Mouse (Mus musculus) ES-E14 (cell line): Measurements from ENCODE around the gene Syt2. TPM values are rescaled to one million over a fixed set of nuclear protein-coding genes. Genes with fewer than 3 reads are reported as not detected.
A peak's percentile ranks its signal among the peaks of the same experiment; 100 is the strongest.

ENCODE experiments used
- DNase-seq: peaks from one replicate; pipeline ENCODE4 v3.0.0-alpha.2; 2013; ENCODE audit warnings: low read depth, low spot score
- H3K27ac ChIP-seq: 2 replicates; pipeline ENCODE4 v1.5.1; 2012; ENCODE audit warnings: low read depth, mild to moderate bottlenecking, low read length, moderate library complexity, mixed read lengths; ENCODE audit not compliant: poor library complexity, insufficient read depth, severe bottlenecking
- H3K36me3 ChIP-seq: 2 replicates; pipeline ENCODE4 v1.6.1; 2012; ENCODE audit warnings: mild to moderate bottlenecking, low read length, moderate library complexity, mixed read lengths; ENCODE audit not compliant: control insufficient read depth, poor library complexity, insufficient read depth, severe bottlenecking
- H3K4me1 ChIP-seq, 2 experiments: fragments of 150-350 bp in 1 of 2; sonication (generic) in 1 of 2; 2 replicates each; pipeline ENCODE4 v1.6.1; 2012; ENCODE audit warnings: low read length in 2 of 2, mild to moderate bottlenecking in 1 of 2, mixed read lengths in 1 of 2; ENCODE audit not compliant: control insufficient read depth in 2 of 2, insufficient read depth in 2 of 2, poor library complexity in 1 of 2
- H3K4me3 ChIP-seq, 2 experiments: fragments of 150-350 bp in 1 of 2; sonication (generic) in 1 of 2; 2 replicates each; pipeline ENCODE4 v1.5.1; 2012; ENCODE audit warnings: low read length in 2 of 2, low read depth in 1 of 2, mild to moderate bottlenecking in 1 of 2, mixed read lengths in 1 of 2; ENCODE audit not compliant: insufficient read depth in 1 of 2, poor library complexity in 1 of 2, severe bottlenecking in 1 of 2
- H3K9ac ChIP-seq: 2 replicates; pipeline ENCODE4 v1.6.1; 2012; ENCODE audit warnings: low read depth, mild to moderate bottlenecking, low read length, mixed read lengths; ENCODE audit not compliant: poor library complexity, insufficient read depth, severe bottlenecking
- H3K9me3 ChIP-seq: fragments of 150-350 bp; sonication (generic); 2 replicates; pipeline ENCODE4 v1.6.1; 2012; ENCODE audit warnings: low read depth, mild to moderate bottlenecking, low read length; ENCODE audit not compliant: control insufficient read depth, insufficient read depth
- CHD2 ChIP-seq: IDR thresholded peaks from 2 replicates; pipeline ENCODE4 v1.6.1; 2014; ENCODE audit warnings: mild to moderate bottlenecking, low read depth, low read length, inconsistent platforms
- HCFC1 ChIP-seq: IDR thresholded peaks from 2 replicates; pipeline ENCODE4 v1.6.1; 2012; ENCODE audit warnings: low read length, inconsistent platforms, borderline replicate concordance; ENCODE audit not compliant: insufficient read depth
- MAFK ChIP-seq: IDR thresholded peaks from 2 replicates; pipeline ENCODE4 v1.6.1; 2014; ENCODE audit warnings: mild to moderate bottlenecking, low read depth, low read length, inconsistent platforms; ENCODE audit not compliant: insufficient read depth
- ZC3H11A ChIP-seq: IDR thresholded peaks from 2 replicates; pipeline ENCODE4 v1.6.1; 2012; ENCODE audit warnings: low read depth, mild to moderate bottlenecking, inconsistent platforms, low read length, borderline replicate concordance
- ZNF384 ChIP-seq: IDR thresholded peaks from 2 replicates; pipeline ENCODE4 v1.6.1; 2012; ENCODE audit warnings: low read depth, low read length, inconsistent platforms
- in situ Hi-C, 2 experiments: fragments of 600-800 bp; cut with MboI; formaldehyde crosslinking; loops; one replicate each; pipeline ENCODE4 v1.15.1; 2025; ENCODE audit warnings: low sequenced_read_pairs in 2 of 2, inconsistent platforms in 1 of 2; ENCODE audit not compliant: unreplicated experiment in 2 of 2
- total RNA-seq: library from RNA; depleted of rRNA; stranded (reverse); fragments of 300-350 nt; gene quantifications from 2 replicates; pipeline ENCODE4 v1.2.3, GENCODE M21; 2012

The Syt2 gene
- total RNA-seq, 1 experiment = 0.62 TPM

DNA sequence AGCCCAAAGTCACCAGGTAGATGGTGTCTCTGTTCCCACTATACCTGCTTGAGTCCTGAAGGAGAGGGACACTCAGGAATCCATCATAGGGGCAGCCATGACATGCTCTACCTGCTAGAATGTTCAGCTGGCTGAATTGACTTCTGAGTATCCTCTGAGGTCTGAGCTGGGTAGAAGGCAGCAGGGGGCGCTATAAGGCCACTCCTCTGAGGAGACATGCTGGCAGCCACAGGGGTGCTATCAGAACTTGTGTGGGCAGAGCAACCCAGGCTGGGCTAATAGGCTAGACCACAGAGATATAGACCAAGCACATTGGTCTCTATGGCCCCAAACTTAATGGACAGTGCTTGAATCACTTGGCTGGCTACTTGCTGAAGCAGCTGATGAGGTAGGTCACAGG lies 27.8 kb downstream of the Syt2 start:
- Histone ChIP-seq H3K4me3 (no peak overlapping the region), H3K9ac (no peak overlapping the region), H3K9me3 (no peaks in the 10 kb centered on the region), H3K4me1 (no peaks in the 10 kb centered on the region), H3K36me3 (no peaks in the 10 kb centered on the region), H3K27ac (no peak overlapping the region)
- in situ Hi-C loops = no loop called here
- TF ChIP-seq ZC3H11A (0 out of 2 replicates have a peak, but pooled peaks have one; percentile 53), CHD2 (no peak)
- DNase-seq = peak; percentile 29

DNA sequence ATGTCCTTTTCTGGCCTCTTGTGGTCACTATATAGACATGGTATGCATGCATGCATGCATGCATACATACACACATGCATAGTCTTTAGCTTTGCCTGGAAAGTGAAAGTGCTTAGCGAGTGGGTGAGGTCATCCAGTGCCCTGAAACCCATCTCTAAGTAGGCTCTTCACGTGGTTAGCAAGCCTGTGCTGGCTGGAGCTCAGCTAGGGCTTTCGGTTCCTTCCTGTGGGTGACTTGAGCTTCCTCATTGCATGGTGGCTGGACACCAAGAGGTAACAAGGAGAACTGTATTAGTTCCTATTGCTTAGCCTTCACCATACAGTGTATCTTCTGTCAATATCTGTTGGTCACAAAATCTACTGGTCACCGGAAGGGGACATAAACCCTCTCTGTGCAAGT lies 33.0 kb downstream of the Syt2 start:
- no peaks in the 10 kb centered on the region for H3K9me3 ChIP-seq
- H3K4me1 ChIP-seq = no peaks in the 10 kb centered on the region
- DNase-seq = no peak
- H3K4me3 ChIP-seq = no peak overlapping the region
- no peak for TF ChIP-seq MAFK
- TF ChIP-seq HCFC1 = no peak
- TF ChIP-seq CHD2 = no peak
- no peak for TF ChIP-seq ZC3H11A
- TF ChIP-seq ZNF384 = no peak
- H3K9ac ChIP-seq = no peak overlapping the region
- in situ Hi-C loops = no loop called here
- H3K27ac ChIP-seq = no peak overlapping the region
- no peaks in the 10 kb centered on the region for H3K36me3 ChIP-seq

DNA sequence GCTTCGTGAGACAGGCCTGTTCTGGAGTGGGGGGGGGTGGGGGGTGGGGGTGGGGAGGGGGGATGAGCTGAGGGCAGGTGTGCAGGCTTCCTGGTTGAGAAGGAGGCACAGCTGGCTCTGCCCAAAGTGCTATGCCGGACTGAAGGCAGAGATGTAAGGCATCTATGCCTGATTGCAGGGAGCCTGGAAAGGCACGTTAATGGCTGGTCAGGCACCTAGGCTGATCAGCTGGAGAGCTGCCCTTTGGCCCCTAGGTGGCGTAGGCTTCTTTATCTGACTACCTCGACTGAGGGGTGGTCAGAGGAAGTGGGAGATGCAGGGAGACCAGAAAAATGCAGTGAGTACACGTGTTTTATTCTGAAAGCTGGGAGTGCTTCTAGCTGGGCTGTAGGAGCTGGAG lies 34.1 kb downstream of the Syt2 start:
- H3K9me3 ChIP-seq = no peaks in the 10 kb centered on the region
- no peaks in the 10 kb centered on the region for H3K36me3 ChIP-seq
- no peak overlapping the region for H3K4me3 ChIP-seq
- in situ Hi-C loops = no loop called here
- no peak for TF ChIP-seq MAFK
- no peak for TF ChIP-seq ZNF384
- no peak for TF ChIP-seq HCFC1
- TF ChIP-seq CHD2 = no peak
- TF ChIP-seq ZC3H11A = no peak
- no peak overlapping the region for H3K9ac ChIP-seq
- no peak for DNase-seq
- no peaks in the 10 kb centered on the region for H3K4me1 ChIP-seq
- H3K27ac ChIP-seq = no peak overlapping the region

DNA sequence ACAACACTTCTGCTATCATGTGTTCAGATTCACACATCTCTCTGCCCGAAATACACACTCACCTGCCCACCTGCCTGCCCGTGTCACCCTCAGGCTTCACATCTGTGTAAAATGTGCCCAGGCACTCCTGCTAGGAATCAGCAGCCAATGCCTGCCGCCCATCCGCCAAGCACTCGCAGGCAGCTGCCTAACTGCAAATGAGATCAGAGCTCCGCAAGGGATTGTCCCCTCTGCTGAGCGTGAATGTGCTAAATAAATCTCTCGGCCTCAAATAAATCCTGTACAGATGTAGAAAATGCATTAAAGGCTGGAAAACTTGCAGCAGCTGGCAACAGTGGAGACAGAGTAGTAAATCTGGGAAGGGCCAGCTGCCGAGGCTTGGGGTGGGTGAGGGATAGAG lies 36.0 kb downstream of the Syt2 start:
- Histone ChIP-seq H3K9ac (no peak overlapping the region), H3K4me3 (no peak overlapping the region), H3K9me3 (no peaks in the 10 kb centered on the region), H3K4me1 (no peaks in the 10 kb centered on the region), H3K27ac (no peak overlapping the region), H3K36me3 (no peaks in the 10 kb centered on the region)
- no peak for DNase-seq
- in situ Hi-C loops = no loop called here
- TF ChIP-seq ZNF384 (no peak), CHD2 (no peak), HCFC1 (no peak), ZC3H11A (no peak), MAFK (no peak)

DNA sequence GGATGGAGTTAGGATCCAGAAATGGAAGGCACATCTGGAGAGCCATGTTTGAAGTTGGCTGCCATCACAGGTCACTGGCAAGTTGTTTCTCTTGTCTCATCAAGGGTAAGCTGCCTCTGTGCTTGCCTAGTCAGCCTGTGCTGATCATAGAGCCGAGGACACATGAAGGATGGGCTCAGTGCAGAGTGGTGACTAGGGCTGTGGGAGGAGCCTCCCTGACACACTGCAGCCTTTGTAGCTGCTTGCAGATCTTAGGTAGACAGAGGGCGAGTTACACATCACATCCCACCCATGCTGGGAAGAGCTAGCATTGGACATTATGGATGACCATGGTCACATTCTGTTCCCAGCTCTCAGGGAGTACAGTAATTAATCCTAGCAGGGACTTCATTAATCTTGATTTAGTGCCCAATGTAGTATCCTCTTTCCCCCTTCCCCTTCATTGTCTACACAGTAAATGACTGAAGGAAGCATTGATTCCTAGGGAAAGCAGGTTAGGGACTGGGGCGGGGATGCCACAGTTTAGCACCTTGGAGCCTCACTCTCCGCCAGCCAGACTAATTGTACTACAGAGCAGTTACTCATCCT lies 40.5 kb downstream of the Syt2 start:
- TF ChIP-seq MAFK = no peak
- no peak for TF ChIP-seq CHD2
- no peak for TF ChIP-seq ZNF384
- TF ChIP-seq HCFC1 = no peak
- TF ChIP-seq ZC3H11A = no peak
- Histone ChIP-seq H3K36me3 (no peaks in the 10 kb centered on the region), H3K9ac (no peak overlapping the region), H3K27ac (no peak overlapping the region), H3K4me1 (peaks cover 0 to 2% of the 10 kb centered on the region in 2 experiments; a peak in 1 of 4 replicates), H3K9me3 (no peaks in the 10 kb centered on the region), H3K4me3 (no peak overlapping the region)
- DNase-seq = no peak
- in situ Hi-C loops = no loop called here
